Mouse (Mus musculus): ENCODE measurements around the gene Pard6b. TPM values are rescaled to one million over a fixed set of nuclear protein-coding genes. Genes with fewer than 3 reads are reported as not detected.
"Not testable (repeated sequence)": the region's sequence is repeated elsewhere in the genome, so short reads cannot be mapped to it uniquely, and the experiment has no call there.

Gene Pard6b
- total RNA-seq, 4 experiments from 2014 or later: 3.4 to 4.5 (median 4.1) TPM

DNA sequence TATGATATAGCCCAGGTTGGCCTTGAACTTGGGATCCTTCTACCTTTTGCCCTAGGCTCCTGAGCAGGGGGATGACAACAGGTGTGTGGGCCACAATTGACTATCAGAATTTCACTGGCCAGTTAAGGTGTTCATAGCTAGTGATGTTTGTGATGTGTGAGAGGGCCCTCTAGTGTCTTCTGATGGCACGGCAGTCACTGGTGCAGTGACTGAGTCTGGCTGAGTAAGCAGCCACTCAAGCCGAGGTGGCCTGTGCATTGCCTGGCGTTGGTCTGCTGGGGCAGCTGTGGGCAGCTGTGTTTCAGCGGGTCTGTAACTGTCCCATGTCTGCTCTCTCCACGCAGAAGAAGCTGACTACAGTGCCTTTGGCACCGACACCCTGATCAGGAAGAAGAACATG, 17.2 kb downstream of the Pard6b start:
- peak in 1 of 2 experiments; percentile 73 for DNase-seq (ENCODE audit: low spot score in 2 of 2)

DNA sequence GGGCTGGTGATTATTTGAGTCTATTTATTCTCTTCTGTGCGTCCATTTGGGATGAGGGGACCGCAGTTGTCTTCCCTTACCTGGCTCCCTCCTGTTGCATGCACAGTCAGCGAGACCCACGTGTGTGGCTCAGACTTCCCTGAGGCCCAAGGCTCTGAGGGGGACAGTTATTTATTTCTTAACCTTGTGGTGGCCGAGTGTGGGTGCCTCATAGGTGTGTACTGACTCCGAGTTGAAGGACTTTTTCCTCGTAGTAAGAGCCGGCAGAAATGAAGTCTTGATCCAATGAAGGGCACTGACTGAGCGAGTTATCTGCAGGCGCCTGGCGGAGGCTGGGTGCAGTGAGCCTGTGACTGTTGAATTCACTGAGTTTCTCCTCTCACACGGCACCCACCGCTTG, 19.2 kb downstream of the Pard6b start:
- no peak for DNase-seq (ENCODE audit: low spot score in 2 of 2)

DNA sequence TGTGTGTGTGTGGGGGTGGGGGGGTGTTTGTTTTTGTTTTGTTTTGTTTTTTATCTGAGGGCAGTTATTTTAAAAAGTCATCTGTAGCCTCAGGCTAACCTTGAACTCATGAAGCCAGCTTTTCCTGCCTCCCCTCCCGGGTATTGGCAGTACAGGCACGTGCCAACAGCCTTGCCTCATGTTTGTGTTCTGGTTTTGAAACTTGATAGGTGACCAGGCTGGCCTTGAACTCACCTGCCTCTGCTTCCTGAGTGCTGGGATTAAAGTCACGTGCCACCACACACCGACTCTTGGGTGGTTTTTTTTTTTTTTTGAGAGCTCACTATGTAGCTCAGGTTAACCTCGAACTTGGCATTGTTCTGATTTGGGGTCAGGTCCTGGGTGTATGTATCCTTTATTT, 21.0 kb downstream of the Pard6b start:
- DNase-seq (ENCODE audit: low spot score in 2 of 2): no peak

DNA sequence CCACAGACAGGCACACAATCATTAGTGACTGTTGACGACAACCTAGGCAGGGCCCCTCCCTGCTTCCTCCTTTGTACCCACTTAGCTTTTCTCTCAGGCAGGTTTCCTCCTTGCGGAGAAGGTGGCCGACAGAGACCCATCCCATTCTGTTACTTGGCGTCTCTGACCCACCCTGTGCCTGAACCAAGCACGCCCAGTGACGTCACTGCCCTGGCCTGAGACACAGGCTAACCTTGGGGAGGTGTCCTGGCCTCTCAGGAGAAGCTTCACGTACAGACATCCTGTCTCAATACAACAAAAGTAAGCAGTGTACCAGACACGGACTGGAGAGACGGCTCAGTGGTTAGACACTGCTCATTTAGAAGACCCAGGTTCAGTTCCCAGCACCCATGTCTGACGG, 22.5 kb downstream of the Pard6b start:
- no peak for DNase-seq (ENCODE audit: low spot score in 2 of 2)

DNA sequence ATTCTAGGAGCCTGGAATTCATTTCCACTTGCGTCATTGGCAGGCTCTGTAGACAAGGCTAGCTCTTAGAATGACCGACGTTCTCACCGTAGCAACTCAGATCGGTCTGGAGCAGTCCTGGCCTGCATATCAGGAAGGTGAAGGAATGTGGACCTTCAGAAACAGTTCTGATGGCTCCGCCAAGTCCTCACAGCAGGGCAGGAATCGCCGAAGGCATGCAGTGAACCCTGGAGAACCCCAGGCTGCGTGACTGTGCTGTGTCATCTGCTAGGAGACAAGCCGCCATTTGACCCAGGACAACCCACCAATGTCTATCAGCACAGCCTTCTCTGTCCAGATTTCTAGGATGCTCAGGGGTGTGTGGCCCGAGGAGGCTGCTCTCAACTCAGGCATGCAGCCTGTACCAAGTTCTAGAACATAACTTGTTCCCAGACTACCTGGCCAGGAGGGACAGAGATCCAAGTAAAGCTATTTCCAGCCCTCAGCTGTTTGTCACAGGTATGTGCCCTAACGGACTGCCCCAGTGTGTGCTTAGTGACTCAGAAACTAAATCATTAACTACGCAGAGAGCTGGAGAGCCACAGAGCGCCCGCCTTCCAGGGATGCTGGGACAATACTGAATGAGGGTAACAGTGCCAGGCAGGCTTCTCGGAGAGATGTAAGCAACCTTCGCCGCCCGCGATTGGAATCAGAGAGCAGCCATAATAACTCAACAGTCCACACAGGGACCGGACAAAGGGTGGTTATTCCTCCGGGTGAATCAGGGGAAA, 23.8 kb downstream of the Pard6b start:
- DNase-seq (ENCODE audit: low spot score in 2 of 2): no peak

DNA sequence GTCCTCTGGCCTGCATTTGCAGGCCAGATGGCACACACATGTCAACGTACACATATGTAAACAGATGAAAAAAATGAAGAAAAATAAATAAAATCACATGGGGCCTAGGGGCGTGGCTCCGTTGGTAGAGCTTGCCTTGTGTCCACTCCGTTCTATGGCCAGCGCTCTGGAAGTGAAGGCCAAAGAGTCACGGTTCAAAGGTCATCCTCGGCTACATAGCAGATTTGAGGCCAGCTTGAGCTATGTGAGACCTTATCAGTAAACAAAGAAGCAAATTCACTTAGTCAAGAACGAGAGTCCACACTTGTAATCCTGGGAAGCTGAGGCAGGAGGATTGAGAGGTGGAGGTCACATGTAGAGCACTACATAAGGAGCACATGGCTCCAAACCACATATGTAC, 24.5 kb downstream of the Pard6b start:
- DNase-seq (ENCODE audit: low spot score in 2 of 2): no peak

DNA sequence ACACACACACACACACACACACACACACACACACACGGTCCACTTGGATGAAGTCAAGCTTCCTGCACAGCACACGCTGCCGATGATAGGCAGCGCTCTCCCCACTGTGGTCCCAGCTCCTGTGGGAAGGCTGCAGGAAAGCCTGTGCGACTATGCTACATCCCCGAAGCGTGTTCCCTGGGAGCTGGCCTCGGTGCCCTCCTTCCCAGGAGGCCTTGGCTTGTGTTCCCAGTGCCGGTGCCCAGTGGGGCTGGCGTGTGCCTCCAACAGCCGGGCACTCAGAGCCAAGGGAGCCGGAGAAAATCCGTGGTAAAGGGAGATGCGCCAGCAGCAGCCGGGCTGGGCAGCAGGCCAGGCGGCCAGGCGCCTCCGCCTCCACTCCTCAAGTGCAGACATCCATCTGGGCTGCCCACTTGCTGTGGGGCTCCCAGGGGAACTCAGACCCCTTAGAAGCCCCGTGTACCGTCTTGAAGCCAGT, 25.9 kb downstream of the Pard6b start:
- peak; percentile 86 to 87 for DNase-seq (ENCODE audit: low spot score in 2 of 2)

DNA sequence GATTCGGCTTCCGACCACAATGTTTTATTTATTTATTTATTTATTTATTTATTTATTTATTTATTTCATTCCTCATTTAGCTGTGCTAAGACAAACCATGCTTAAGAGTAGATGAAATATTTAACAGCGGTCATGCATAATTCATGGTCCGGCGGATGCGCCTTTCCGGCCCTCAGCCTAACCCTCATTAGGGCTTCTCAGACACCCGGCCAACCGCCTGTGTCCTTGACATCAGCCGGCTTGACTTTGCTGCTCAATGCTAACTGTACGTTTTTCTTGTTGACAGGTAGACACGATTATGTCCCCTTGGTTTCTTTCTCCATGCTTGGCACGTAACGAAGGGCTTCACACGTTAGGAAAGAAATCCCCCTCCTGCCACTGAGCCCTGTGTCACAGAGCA, 26.6 kb downstream of the Pard6b start:
- no peak for DNase-seq (ENCODE audit: low spot score in 2 of 2)

DNA sequence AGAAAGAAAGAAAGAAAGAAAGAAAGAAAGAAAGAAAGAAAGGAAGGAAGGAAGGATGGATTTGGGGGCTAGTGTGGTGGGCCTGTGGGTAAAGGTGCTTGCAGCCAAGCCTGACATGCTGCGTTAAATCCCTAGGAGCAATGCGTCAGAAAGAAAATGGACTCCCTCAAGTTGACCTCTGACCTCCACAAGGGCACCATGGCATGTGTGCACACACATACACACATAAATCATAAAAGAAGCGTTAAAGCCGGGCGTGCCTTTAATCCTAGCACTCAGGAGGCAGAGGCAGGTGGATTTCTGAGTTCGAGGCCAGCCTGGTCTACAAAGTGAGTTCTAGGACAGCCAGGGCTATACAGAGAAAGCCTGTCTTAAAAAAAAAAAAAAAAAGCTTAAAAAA, 27.1 kb downstream of the Pard6b start:
- DNase-seq (ENCODE audit: low spot score in 2 of 2): not testable (repeated sequence)

DNA sequence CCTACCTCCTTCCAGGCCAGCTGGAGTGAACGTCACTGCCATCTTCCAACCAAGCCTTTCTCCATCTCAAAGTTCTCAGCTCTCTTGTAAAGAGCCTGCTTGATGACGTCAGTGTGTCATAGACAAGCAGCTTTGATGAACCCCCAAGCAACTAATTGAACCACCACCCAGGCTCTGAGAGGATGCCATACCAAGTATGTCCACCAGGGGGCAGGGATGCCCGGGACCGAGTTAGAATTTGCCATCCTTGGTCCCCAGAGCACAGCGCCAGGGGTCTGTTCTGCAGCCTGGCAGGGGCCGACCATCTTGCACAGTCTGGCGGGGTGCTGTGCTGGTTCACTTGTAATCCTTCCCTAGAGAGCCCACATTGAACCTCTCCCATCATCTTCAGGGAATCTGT, 31.1 kb downstream of the Pard6b start:
- DNase-seq (ENCODE audit: low spot score in 2 of 2): peak in 1 of 2 experiments; percentile 76

DNA sequence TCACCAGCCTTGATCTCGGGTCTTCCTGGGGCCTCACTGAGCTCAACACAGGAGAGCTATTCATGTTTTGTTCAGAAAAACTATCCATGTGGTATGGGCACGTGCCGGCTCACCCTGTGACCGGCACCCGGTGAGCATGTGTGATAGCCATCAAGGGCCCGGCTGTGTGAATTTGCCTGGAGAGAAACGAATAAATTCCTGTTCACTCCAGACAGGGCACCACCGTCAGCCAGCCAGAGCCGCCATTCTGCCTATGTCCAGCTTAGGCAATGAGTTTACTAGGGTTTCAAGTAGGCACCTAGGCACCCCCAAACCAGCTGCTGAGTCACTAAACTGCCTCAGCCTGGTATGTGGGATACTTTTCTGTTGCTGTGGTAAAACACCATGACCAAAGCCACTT, 32.5 kb downstream of the Pard6b start:
- no peak for DNase-seq (ENCODE audit: low spot score in 2 of 2)

DNA sequence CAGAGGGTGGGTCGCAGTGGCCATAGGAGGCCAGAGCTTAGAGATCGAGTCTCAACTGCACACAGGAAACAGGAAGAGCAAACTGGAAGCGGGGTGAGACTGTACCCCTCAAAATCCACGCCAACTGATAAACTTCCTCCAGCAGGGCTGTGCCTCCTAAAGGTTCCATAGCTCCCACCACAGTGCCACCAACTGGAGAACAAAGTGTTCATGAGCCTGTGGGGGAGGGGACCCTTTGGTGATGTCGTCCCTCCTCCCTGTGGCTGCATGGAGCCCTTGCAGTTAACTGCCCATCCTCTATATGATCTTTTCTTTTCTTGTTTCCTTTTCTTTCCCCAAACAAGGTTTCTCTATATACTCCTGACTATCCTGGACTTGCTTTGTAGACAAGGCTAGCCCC, 32.9 kb downstream of the Pard6b start:
- DNase-seq (ENCODE audit: low spot score in 2 of 2): no peak

DNA sequence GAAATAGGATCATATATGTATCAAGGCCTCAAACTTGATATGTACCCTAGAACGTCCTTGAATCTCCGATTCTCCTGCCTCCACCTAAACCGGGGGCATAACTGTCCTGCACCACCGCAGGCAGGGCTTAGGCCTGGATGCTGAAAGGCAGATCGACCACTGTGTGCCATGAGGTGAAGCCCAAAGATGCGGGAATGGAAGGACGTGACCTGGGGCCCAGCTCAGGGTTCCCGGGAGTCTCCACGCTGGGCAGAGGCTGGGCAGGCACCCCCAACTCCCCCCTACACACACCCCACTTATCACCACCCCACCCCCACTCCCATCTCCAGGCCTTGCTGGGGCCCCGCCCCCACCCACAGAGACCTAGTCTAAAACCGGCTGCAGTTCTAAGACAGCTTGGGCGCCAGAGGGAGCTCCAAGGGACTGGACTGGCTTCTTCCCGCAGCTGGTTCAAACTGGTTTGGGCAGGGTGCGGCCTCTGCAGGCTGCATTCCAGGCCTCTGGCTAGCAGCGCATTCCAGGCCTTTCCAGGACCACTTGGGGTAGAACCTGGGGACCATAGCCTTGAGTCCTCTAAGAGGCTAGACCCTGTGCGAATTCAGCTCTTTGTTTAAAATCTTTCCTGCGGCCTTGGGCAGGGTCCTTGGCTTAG, 34.0 kb downstream of the Pard6b start:
- DNase-seq (ENCODE audit: low spot score in 2 of 2): peak in 1 of 2 experiments; percentile 52

DNA sequence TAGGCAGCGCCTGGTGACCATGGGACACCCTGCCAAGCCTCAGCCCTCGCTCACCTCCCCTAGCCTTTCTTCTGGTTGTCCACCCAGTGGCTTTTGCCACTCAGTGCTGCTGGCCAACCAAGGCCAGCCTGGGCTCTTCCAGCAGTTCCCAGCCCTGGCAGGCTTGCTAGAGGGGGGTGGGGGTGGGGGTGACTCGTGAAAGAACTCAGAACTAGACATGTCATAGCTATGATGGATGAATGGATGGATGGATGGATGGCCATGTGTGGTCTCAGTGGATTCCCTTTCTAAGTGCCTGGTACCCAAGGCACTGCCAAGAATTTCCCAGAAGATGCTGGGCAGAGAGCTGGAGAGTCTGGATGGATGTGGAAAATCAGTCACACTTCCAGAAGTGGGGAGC, 35.0 kb downstream of the Pard6b start:
- no peak for DNase-seq (ENCODE audit: low spot score in 2 of 2)

DNA sequence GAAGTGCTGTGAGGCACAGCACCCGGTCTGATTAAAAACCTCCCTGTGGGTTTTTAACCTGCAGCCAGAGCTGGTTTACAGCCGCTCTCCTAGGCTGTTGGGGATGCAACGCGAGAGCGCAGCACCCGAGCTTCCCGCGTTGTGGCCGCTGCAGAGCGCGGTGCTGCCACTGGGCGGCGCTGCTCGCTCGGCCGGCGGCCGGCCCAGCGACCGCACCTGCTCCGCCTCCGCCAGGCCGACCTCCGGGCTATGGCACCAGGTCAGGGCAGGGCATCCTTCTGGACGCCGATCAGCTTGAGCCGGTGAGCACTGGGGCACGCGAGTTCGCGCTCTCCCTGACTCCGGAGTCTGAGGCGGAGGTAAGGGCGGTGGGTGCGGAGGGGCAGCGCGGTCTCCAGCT, 36.3 kb downstream of the Pard6b start:
- peak in 1 of 2 experiments; percentile 57 for DNase-seq (ENCODE audit: low spot score in 2 of 2)

DNA sequence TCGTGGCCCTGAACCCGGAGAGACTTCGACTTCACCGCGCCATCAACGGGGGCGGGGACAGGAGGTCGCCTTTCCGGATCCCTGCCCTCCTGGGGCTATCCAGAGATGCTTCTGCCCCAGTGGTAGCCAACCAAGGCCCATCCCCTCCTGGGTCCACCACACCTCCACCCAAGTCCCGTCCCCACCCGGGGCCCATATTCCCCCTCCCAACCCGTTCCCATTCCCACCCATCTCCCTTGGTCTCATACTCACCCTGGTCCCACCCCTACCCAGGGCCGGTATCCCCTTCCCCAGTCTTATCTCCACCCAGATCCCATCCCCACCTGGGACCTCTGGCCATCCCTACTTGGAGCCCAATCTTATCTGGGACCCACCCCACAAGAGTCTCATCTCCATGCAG, 36.7 kb downstream of the Pard6b start:
- DNase-seq (ENCODE audit: low spot score in 2 of 2): no peak

DNA sequence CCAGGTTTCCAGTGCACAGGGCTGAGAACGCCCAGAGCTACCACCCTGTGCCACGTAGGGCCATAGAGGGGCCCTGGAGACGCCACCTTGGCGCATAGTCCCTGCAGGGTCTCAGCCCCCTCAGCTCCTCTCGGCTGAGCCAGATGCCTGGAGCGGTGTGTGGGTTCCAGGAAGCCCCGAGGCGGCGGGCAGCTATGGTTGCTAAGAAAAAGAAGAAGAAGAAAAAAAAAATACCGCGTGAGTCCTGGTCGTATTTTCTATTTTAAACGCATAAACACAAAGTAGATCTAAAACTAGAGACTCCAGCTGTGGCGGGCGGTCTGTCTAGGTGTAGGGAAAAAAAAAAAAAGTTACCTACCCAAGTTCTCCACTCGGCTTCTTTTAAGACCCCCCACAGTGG, 37.2 kb downstream of the Pard6b start:
- DNase-seq (ENCODE audit: low spot score in 2 of 2): no peak

DNA sequence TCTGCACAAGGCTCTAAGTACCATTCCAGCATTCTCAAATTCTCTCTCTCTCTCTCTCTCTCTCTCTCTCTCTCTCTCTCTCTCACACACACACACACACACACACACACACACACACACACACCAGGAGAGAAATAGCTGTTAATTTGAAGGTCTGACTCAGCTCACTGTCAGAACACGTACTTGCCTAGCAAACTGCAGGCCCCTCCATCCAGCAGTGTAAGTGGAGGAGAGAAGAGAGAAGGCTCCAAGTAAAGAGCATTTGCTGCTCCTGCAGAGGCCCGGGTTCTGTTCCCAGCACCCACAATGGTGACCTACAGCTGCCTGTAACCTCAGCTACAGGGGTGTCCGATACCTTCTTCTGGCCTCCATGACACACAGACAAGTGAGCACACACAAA, 37.7 kb downstream of the Pard6b start:
- no peak for DNase-seq (ENCODE audit: low spot score in 2 of 2)

DNA sequence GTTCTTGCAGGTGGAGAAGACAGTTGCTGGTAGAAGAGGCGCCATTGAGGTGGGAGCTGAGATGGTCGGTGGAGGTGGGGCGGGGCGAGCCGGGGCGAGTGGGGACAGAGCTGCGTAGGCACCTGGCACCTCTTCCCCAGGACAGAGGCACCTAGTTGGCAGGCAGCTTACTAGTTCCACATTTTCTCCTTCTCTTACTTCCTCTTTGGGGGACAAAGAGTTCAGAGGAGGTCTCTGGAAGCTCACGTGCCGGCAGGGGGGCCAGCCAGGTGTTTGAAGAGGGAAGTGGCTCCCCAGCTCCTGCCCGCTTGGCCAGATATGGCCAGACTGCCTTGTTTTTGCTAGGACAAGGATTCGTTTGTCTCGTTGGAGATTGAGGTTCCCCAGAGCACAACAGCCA, 38.3 kb downstream of the Pard6b start:
- no peak for DNase-seq (ENCODE audit: low spot score in 2 of 2)

DNA sequence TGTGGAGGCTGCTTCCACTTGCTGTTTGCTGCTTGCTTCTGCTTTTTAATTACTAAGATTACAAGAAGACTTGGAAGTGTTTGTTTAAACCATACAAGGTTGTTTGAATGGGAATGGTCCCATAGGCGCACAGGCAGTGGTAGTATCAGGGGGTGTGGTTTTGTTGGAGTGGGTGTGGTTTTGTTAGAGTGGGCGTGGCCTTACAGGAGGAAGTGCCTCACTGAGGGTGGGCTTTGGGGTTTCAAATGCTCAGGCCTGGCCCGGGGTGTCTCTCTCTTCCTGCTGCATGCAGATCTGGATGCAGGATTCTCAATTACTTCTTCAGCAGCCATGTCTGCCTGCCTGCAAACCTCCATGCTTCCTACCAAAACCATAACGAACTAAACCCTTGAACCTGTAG, 40.1 kb downstream of the Pard6b start:
- DNase-seq (ENCODE audit: low spot score in 2 of 2): no peak

DNA sequence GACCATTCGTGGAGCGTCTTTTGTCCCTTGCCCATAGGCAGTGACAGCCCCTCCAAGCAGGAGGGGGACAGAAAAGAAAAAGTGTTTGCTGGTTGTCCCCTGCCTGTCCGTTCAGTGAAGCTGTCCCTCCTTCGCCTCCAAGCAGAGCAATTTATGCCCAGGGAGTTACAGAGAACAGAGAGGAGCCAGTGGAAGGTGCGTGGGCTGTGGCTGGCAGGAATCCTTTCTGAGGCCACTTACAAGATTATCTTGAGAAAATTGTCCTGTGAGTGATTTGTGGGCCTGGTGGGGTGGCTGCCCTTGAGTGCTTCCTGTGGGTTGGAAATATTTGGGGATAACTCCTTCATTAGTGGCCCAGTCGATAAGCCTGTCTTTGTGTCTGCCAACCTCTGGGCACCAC, 42.8 kb downstream of the Pard6b start:
- DNase-seq (ENCODE audit: low spot score in 2 of 2): no peak

DNA sequence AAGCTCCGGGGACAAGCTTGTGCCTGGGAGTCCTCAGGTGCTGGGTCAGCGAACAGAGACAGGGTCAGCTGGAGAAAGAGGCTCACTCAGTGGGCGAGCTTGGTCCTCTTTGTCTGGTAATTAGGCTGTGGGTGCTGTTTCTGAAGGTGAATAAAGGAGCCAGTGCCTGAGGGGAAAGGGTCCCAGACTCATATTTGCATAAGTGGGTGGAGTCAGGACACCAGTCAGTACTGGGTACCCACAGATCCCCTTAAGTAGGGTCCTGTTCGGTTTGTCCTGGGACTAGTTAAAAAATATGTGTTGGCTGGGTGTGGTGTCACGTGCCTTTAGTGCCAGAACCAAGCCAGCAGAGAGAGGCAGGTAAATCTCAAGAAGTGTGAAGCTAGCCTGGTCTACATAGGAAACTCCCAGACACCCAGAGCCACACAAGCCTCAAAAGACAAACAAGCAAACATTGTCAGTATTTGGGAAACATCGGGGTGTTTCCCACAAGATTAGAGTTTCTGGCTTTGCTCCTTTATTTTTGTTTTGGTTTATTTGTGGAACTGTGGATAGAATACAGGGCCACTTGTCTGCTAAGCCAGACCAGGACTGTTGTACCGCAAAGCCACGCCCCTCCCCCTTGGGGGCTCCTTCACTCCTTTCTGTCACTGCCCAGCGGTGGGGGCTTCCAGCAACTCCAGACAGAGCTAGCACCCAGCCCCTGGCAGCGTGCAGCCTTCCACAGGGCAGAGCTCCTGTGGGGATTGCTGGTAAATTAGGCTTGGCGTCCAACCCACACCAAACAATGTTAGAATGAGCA, 44.7 kb downstream of the Pard6b start:
- DNase-seq (ENCODE audit: low spot score in 2 of 2): no peak
